ENCODE assay signal across 7 mouse cellular contexts in the genomic region with DNA sequence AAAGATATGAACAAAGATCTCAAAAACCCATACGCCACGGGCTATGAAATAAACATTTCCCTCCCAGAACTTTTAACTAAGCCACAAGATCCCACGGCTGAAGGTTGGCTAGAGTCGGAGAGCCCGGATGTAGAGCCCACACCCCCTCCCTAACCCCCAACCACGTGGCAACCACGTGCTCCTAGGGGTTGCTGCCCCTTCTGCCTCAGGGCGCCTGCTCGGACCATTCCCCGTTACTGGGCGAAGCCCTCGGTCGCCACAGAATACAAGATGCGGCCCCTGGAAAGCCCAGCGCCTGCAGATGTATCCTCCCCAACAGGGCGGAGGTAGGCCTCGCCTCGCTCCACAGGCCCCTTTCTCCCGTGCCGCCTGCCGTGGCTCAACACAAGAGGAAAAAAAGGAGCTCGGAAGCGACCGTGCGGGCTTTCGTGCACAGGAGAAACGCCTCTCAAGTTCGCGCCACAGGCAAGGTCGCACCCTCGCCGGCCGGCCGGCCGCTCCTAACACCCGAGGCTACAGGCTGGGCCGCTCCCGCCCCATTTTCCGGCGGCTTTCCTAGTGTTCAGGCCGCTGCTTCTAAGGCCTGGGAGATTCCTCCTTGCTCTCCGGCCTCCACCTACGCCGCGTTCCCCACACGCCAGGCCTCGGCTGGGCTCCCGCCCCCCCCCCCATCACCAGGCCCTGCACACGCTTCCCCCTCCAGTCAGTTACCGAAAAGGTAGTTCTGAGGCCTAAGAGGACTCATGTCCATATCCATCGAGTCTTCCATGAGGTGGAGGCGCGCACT. TPM values are rescaled to one million over a fixed set of nuclear protein-coding genes. Genes with fewer than 3 reads are reported as not detected.
DNase-seq lines count a peak whose midpoint lies in the region; ATAC-seq lines count a peak whose summit lies in the region.

No protein-coding gene starts in this region.

- peak overlapping the region; percentile 76 for H3K4me2 ChIP-seq in hindbrain, embryonic 15.5 days

- peak overlapping the region; percentile 98 for H3K4me3 ChIP-seq in hindbrain, embryonic 15.5 days
- peak overlapping the region; percentile 95 for H3K4me3 ChIP-seq in megakaryocyte, embryonic 14.5 days (replicated peaks)

- peak overlapping the region; percentile 84 for H3K27ac ChIP-seq in hindbrain, embryonic 15.5 days (replicated peaks)

- DNase-seq in T-cell, adult 2 months (ENCODE audit: low spot score) = peak; percentile 82
- DNase-seq in cerebellum, postnatal 14 days = peak; percentile 68 to 79
- DNase-seq in gastrocnemius, adult 18-20 months (ENCODE audit: low spot score) = peak; percentile 54
- DNase-seq in left cerebral cortex, postnatal 10 days (ENCODE audit: extremely low spot score in 1 of 2, low spot score in 2 of 2) = peak; percentile 63 to 87
- DNase-seq in right cerebral cortex, postnatal 25 days = peak; percentile 66

- H3K27me3 ChIP-seq in hindbrain, embryonic 15.5 days = no peaks in the 10 kb centered on the region
- H3K27me3 ChIP-seq in megakaryocyte, embryonic 14.5 days (replicated peaks) = peaks cover 5% of the 10 kb centered on the region

- peaks cover 33% of the 10 kb centered on the region for H3K36me3 ChIP-seq in hindbrain, embryonic 15.5 days
- H3K36me3 ChIP-seq in megakaryocyte, embryonic 14.5 days (replicated peaks; ENCODE audit: low read length) = peaks cover 39% of the 10 kb centered on the region

- WGBS in hindbrain, embryonic 15.5 days = 2% methylated on average over 50 of the region's 53 CpGs

- H3K4me1 ChIP-seq in hindbrain, embryonic 15.5 days (replicated peaks) = peaks cover 23% of the 10 kb centered on the region
- H3K4me1 ChIP-seq in megakaryocyte, embryonic 14.5 days = peaks cover 11% of the 10 kb centered on the region; the same call in 1 of the 2 replicates

- H3K9me3 ChIP-seq in hindbrain, embryonic 15.5 days = no peaks in the 10 kb centered on the region
- no peaks in the 10 kb centered on the region for H3K9me3 ChIP-seq in megakaryocyte, embryonic 14.5 days

- peak overlapping the region; percentile 93 for H3K9ac ChIP-seq in hindbrain, embryonic 15.5 days

- intact Hi-C loops in left cerebral cortex, postnatal 10 days (cut with DNase I) = no loop called here

- peak; percentile 59 for ATAC-seq in hindbrain, embryonic 15.5 days (ENCODE audit: low FRiP score, low read depth)

RNA-seq across cellular contexts. Expression of gene Npm1, which starts 0.6 kb away (rescaled TPM):
- total RNA-seq in gastrocnemius, adult 18-20 months (2021) = 100 to 1,000 TPM; 118 to 128 TPM
- 377 and 402 TPM in 2 replicates for polyA plus RNA-seq in hindbrain, embryonic 15.5 days (2015; fragmentation: Nextera tagmentation; extraction: Ambion mirVana)
- 100 to 1,000 TPM; 202 to 219 TPM for total RNA-seq in left cerebral cortex, postnatal 10 days (2021)
- polyA plus RNA-seq in megakaryocyte, embryonic 14.5 days (2012; ENCODE audit: insufficient read depth, low replicate concordance) = 6.4 and 137 TPM in 2 replicates

RNA-seq across cellular contexts. Expression of gene Fgf18, which starts 15.2 kb away (rescaled TPM):
- 1 to 10 TPM; 1.0 to 1.1 TPM for total RNA-seq in gastrocnemius, adult 18-20 months (2021)
- 7.1 and 7.4 TPM in 2 replicates for polyA plus RNA-seq in hindbrain, embryonic 15.5 days (2015; fragmentation: Nextera tagmentation; extraction: Ambion mirVana)
- 1 to 10 TPM; 5.8 to 7.0 TPM for total RNA-seq in left cerebral cortex, postnatal 10 days (2021)
- not detected in 2 replicates for polyA plus RNA-seq in megakaryocyte, embryonic 14.5 days (2012; ENCODE audit: insufficient read depth, low replicate concordance)

RNA-seq across cellular contexts. Expression of gene Tlx3, which starts 41.0 kb away (rescaled TPM):
- not detected for total RNA-seq in gastrocnemius, adult 18-20 months (2021)
- 15.0 and 18.1 TPM in 2 replicates for polyA plus RNA-seq in hindbrain, embryonic 15.5 days (2015; fragmentation: Nextera tagmentation; extraction: Ambion mirVana)
- total RNA-seq in left cerebral cortex, postnatal 10 days (2021) = not detected
- polyA plus RNA-seq in megakaryocyte, embryonic 14.5 days (2012; ENCODE audit: insufficient read depth, low replicate concordance) = not detected in 2 replicates

Comparison
In these comparisons a context has a peak if more than half of its experiments do, and no peak if none do; other contexts are left out.
1. Peak in every context shown above with its lines: DNase-seq, ATAC-seq, H3K4me3 ChIP-seq and H3K27ac ChIP-seq.